Mouse (Mus musculus): ENCODE data around the gene Arl6ip4. TPM values are rescaled to one million over a fixed set of nuclear protein-coding genes. Genes with fewer than 3 reads are reported as not detected.
A peak's percentile ranks its signal among the peaks of the same experiment; 100 is the strongest.

The Arl6ip4 gene
- polyA plus RNA-seq, 1 experiment from 2014 or later: 84.6 TPM

DNA sequence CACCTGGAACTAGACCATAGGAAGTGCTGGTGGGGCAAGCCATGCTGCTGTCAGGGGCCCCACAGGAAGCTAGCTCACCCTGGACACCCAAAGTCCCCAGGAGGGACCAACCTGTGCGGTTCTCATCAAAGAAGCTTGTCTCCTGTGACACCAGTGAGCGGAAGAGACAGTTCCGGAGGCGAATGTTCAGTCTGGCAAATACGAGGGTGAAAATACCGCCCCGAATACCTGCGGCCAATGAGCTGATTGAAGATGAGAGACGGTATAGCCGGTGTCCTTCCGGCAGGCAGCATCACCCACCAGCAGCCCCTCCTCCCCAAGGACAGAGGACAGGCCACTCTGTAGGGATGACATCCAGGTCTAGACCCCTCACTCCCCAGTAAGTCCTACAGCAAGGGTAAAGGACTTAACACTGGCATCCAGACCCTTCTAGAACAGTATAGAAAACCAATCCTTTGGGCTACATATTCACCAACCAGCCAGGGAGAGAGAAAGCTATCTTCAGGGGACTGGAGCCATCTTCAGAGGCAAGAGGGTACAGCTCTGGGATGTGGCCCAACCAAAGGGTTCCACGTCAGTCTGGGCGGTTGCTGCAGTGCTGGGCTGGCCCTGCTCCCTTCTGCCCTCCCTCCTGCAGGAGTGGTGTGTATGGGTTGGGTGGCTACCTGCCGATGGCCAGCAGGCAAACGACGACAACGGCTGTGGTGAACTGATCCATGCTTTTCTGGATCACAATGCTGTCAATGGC lies 32.8 kb upstream of the Arl6ip4 start:
- no peaks in the 10 kb centered on the region for H3K36me3 ChIP-seq
- WGBS (ENCODE audit: insufficient replicate concordance): 81% methylated on average over 17 of the region's 17 CpGs
- no peak overlapping the region for H3K4me3 ChIP-seq (replicated peaks)
- DNase-seq (no peak), ATAC-seq (ENCODE audit: low read depth) (no peak)
- H3K9ac ChIP-seq: no peak overlapping the region
- no peaks in the 10 kb centered on the region for H3K9me3 ChIP-seq (replicated peaks)
- peaks cover 39% of the 10 kb centered on the region for H3K4me1 ChIP-seq (replicated peaks)
- no peak overlapping the region for H3K27ac ChIP-seq
- no peak overlapping the region for H3K4me2 ChIP-seq
- H3K27me3 ChIP-seq: no peaks in the 10 kb centered on the region

DNA sequence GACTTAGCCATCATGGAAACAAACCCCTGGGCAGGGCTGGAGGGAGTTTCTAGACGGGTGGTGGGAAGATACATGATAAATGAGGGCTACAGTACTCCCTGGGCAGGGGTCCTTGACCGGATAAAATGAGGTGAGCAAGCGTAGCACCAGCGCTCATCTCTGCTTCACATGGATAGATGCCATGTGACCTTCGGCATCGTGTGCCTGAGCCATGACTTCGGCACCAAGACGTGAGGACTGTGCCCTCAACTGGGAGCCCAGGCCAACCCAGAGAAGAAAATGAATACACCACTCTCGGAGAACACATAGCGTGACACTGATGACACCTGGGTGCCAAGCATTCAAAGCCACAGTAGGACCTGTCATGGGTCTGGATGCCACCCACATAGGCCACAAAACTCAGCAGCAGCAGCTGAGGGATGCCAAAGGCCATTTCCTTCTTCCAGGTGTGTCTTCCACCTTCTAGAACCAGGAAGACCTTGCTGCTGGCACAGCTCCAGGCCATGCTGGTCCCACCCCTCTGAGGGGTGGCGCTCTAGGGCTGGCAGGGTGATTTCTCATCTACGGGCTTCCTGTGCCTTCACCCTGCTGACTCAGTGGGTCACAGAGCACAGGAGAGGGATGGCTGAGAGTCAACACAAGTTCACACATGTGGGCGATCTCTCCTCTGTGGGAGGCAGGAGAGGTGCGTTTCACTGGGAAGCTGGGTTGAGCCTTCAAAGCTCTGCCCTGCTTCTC lies 31.9 kb upstream of the Arl6ip4 start:
- H3K4me3 ChIP-seq (replicated peaks): no peak overlapping the region
- H3K9me3 ChIP-seq (replicated peaks): no peaks in the 10 kb centered on the region
- no peak overlapping the region; the same call in 1 of the 2 replicates for H3K27ac ChIP-seq
- no peaks in the 10 kb centered on the region for H3K27me3 ChIP-seq
- no peak overlapping the region for H3K4me2 ChIP-seq
- 0 out of 2 replicates have a peak, but pooled peaks cover 3% of the 10 kb centered on the region for H3K36me3 ChIP-seq
- DNase-seq: no peak
- no peak for ATAC-seq (ENCODE audit: low read depth)
- no peak overlapping the region for H3K9ac ChIP-seq
- peaks cover 34% of the 10 kb centered on the region for H3K4me1 ChIP-seq (replicated peaks)
- WGBS (ENCODE audit: insufficient replicate concordance): 78% methylated on average over 14 of the region's 14 CpGs

DNA sequence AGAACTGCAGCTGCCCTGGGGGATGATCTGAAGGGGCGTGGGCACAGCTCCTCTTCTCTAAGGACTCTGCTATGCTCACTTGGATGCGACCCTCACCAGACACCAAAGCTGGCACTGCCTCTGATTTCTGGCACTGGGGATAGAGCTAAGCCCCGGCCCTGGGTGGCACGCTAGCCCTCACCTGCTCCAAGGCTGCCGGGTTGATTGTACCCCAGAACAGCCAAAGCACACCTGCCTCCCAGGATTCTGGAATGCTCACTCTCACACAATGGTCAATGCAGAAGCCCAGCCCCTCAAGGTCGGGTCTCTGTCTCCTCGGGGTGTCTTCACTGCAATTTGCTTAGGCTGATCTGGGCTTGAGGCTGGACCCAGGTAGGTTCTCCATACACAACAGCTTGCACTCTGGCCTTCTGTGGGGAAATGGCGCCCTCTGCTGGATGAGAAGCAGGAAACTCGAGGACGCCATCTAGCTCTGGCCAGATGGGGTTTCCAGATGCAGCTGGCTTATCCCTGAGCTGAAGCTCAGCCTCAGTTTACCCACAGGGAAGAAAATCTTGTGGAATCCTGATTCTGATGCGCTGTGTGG lies 31.2 kb upstream of the Arl6ip4 start:
- Histone ChIP-seq H3K4me3 (replicated peaks) (no peak overlapping the region), H3K27ac (no peak overlapping the region; the same call in 1 of the 2 replicates), H3K9ac (no peak overlapping the region), H3K9me3 (replicated peaks) (no peaks in the 10 kb centered on the region), H3K36me3 (peaks cover 9% of the 10 kb centered on the region), H3K4me2 (no peak overlapping the region), H3K4me1 (replicated peaks) (peaks cover 27% of the 10 kb centered on the region), H3K27me3 (no peaks in the 10 kb centered on the region)
- ATAC-seq (ENCODE audit: low read depth) (peak; percentile 69), DNase-seq (peak; percentile 71)
- WGBS (ENCODE audit: insufficient replicate concordance): 41% methylated on average over 11 of the region's 11 CpGs

GRCm38 (mm10) chr5:124085513-124085912 lies 30.4 kb upstream of the Arl6ip4 start:
- WGBS (ENCODE audit: insufficient replicate concordance): 63% methylated on average over 3 of the region's 3 CpGs
- ATAC-seq (ENCODE audit: low read depth): no peak
- DNase-seq: no peak

DNA sequence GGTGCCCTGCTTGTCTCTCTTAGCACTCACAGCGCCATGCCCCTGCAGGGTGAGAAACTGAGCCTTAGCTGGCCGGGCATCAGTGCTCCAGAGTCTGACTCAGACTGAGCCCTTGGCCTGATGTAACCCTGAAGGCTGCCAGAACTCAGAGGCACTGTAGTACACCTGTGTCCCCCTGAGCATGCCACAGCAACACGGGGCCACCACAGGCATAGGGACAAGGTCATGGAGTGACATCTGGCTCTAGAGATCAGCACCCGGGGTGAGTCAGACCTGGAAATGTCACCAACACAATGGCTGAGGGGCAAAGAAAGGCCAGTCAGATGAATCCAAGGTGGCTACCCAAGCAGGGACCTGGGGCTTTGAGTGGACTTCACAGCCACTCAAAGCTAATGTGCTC lies 29.0 kb upstream of the Arl6ip4 start:
- ATAC-seq (ENCODE audit: low read depth): no peak
- 71% methylated on average over 4 of the region's 4 CpGs for WGBS (ENCODE audit: insufficient replicate concordance)

More at GRCm38 (mm10) chr5:124085513-124085912, 30.4 kb upstream of the Arl6ip4 start:
- Histone ChIP-seq H3K4me2 (no peak overlapping the region), H3K4me3 (replicated peaks) (no peak overlapping the region), H3K4me1 (replicated peaks) (peaks cover 25% of the 10 kb centered on the region), H3K9me3 (replicated peaks) (no peaks in the 10 kb centered on the region), H3K36me3 (peaks cover 13% of the 10 kb centered on the region), H3K27me3 (no peaks in the 10 kb centered on the region), H3K27ac (peak overlapping the region; percentile 9; the same call in 1 of the 2 replicates), H3K9ac (no peak overlapping the region)

GRCm38 (mm10) chr5:124089868-124090267 lies 26.0 kb upstream of the Arl6ip4 start:
- 83% methylated on average over 23 of the region's 23 CpGs for WGBS (ENCODE audit: insufficient replicate concordance)
- no peaks in the 10 kb centered on the region for H3K9me3 ChIP-seq (replicated peaks)
- ATAC-seq (ENCODE audit: low read depth) (no peak), DNase-seq (no peak)
- peaks cover 13% of the 10 kb centered on the region for H3K36me3 ChIP-seq
- H3K4me1 ChIP-seq (replicated peaks): peaks cover 50% of the 10 kb centered on the region
- no peaks in the 10 kb centered on the region for H3K27me3 ChIP-seq
- H3K4me2 ChIP-seq: no peak overlapping the region
- no peak overlapping the region for H3K9ac ChIP-seq
- H3K4me3 ChIP-seq (replicated peaks): no peak overlapping the region
- H3K27ac ChIP-seq: no peak overlapping the region

More for the DNA sequence above, 29.0 kb upstream of the Arl6ip4 start:
- H3K27me3 ChIP-seq: no peaks in the 10 kb centered on the region
- peaks cover 13% of the 10 kb centered on the region for H3K36me3 ChIP-seq
- no peak overlapping the region for H3K27ac ChIP-seq
- H3K4me1 ChIP-seq (replicated peaks): peaks cover 26% of the 10 kb centered on the region
- H3K9me3 ChIP-seq (replicated peaks): no peaks in the 10 kb centered on the region
- no peak overlapping the region for H3K4me2 ChIP-seq
- DNase-seq: no peak
- H3K4me3 ChIP-seq (replicated peaks): no peak overlapping the region
- H3K9ac ChIP-seq: no peak overlapping the region

DNA sequence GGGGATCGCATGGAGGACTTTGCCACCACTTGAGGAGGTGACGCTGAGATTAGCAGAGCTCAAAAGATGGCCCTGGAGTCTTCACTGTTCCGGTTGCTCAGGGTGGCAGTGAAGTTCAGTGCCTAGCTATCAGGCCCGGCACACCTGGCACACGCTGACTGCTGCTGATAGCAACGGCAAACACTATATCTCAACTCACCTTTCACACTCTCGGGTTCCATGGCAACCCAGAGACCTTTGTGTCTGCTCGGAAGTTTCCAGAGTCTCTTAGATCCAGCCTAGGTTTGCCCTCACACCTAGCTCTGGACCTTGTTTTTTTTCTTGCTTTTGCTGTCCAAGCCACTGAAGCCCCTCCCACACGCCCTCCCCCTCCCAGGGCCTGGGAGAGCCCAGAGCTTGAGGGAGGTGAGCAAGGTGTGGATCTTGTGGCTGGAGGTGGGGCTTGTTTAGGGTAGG lies 23.9 kb upstream of the Arl6ip4 start:
- no peaks in the 10 kb centered on the region for H3K27me3 ChIP-seq
- 12% methylated on average over 9 of the region's 9 CpGs for WGBS (ENCODE audit: insufficient replicate concordance)
- H3K36me3 ChIP-seq: peaks cover 13% of the 10 kb centered on the region
- H3K4me3 ChIP-seq (replicated peaks): peak overlapping the region; percentile 41
- peaks cover 65% of the 10 kb centered on the region for H3K4me1 ChIP-seq (replicated peaks)
- peak overlapping the region; percentile 93 for H3K27ac ChIP-seq
- ATAC-seq (ENCODE audit: low read depth): peak; percentile 77
- DNase-seq: peak; percentile 76
- no peaks in the 10 kb centered on the region for H3K9me3 ChIP-seq (replicated peaks)
- peak overlapping the region; percentile 79 for H3K9ac ChIP-seq
- H3K4me2 ChIP-seq: peak overlapping the region; percentile 85

- Histone ChIP-seq H3K4me2 (peak overlapping the region; percentile 85), H3K36me3 (peaks cover 13% of the 10 kb centered on the region), H3K27me3 (no peaks in the 10 kb centered on the region), H3K9ac (peak overlapping the region; percentile 79; the same call in 1 of the 2 replicates), H3K27ac (peak overlapping the region; percentile 93), H3K4me1 (replicated peaks) (peaks cover 65% of the 10 kb centered on the region), H3K9me3 (replicated peaks) (no peaks in the 10 kb centered on the region), H3K4me3 (replicated peaks) (no peak overlapping the region)
- ATAC-seq (ENCODE audit: low read depth) (no peak), DNase-seq (no peak)
- 72% methylated on average over 11 of the region's 11 CpGs for WGBS (ENCODE audit: insufficient replicate concordance)
These were observed 22.6 kb upstream of the Arl6ip4 start for GRCm38 (mm10) chr5:124093120-124093794.

DNA sequence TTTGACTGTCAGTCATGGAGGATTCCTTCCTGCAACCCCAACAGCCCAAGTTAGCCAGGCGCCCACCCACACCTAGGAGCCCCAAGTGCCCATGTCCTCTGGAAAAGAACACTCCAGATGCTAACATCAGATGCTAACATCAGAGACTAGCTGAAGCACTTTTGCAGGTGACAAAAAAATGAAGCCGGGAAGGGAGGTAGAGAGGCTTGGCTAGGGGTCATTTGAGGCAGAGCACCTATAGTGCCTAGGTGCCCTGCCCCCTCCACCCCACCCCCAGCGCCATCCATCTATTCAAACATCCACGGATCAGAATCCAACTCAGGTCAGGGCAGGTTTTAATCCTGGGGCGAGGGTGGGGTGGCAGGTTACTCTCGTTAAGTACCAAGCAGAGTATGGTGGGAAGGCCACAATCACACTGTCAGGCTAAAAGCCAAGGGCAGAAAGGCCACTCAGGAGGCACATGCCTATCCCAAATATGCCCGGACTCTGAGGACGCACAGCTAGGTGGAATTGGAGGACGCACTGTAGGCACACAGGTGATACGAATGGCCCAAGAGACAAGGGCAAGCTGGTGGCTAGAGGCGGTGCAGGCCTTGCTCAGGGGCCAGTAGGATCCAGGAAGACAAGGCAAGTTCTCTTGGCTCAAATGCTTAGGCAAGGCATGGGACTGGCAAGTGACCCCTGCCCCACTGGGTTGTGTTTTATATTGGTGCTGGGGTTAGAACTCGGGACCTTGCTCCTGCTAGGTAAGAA lies 21.9 kb upstream of the Arl6ip4 start:
- Histone ChIP-seq H3K27ac (peak overlapping the region; percentile 93), H3K9ac (peak overlapping the region; percentile 79), H3K27me3 (no peaks in the 10 kb centered on the region), H3K9me3 (replicated peaks) (no peaks in the 10 kb centered on the region), H3K4me3 (replicated peaks) (peak overlapping the region; percentile 68), H3K36me3 (peaks cover 9% of the 10 kb centered on the region), H3K4me1 (replicated peaks) (peaks cover 65% of the 10 kb centered on the region), H3K4me2 (peak overlapping the region; percentile 85)
- ATAC-seq (ENCODE audit: low read depth) (no peak), DNase-seq (no peak)
- whole genome bisulfite sequencing (ENCODE audit: insufficient replicate concordance): 81% methylated on average over 12 of the region's 12 CpGs

DNA sequence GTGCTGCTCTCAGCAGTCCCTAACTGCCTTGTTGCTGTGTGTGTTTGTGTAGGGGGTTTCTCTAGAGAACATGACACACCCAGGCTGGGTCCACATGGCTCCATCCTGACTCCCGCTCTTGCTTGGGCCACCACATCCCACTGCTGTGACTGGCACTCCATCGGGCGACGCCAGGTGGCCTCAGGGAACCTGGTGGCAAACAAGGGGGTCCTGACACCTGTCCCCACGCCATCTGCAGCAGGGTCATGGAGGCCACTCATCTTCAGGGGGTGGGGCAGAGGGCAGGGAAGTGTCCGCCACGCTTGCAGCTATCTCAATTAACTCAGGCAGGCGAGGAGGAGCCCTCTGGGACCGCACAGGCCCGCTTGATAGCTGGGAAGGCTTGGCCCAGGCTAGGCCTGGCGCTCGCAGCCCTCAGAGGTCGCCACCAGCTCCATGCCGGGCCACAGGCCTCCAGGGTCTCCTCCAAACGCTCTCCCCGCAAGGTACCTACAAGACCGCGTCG lies 20.8 kb upstream of the Arl6ip4 start:
- H3K36me3 ChIP-seq: no peaks in the 10 kb centered on the region
- DNase-seq (peak; percentile 72), ATAC-seq (ENCODE audit: low read depth) (peak; percentile 82)
- peak overlapping the region; percentile 68 for H3K4me3 ChIP-seq (replicated peaks)
- WGBS (ENCODE audit: insufficient replicate concordance): 10% methylated on average over 19 of the region's 19 CpGs
- peak overlapping the region; percentile 79 for H3K9ac ChIP-seq
- no peaks in the 10 kb centered on the region for H3K9me3 ChIP-seq (replicated peaks)
- H3K4me2 ChIP-seq: peak overlapping the region; percentile 85
- peaks cover 62% of the 10 kb centered on the region for H3K4me1 ChIP-seq (replicated peaks)
- no peaks in the 10 kb centered on the region for H3K27me3 ChIP-seq
- H3K27ac ChIP-seq: peak overlapping the region; percentile 89
